Mouse (Mus musculus): ENCODE data around the gene Slc16a8.
"Not testable (repeated sequence)": the region's sequence is repeated elsewhere in the genome, so short reads cannot be mapped to it uniquely, and the experiment has no call there.

The Slc16a8 gene

DNA sequence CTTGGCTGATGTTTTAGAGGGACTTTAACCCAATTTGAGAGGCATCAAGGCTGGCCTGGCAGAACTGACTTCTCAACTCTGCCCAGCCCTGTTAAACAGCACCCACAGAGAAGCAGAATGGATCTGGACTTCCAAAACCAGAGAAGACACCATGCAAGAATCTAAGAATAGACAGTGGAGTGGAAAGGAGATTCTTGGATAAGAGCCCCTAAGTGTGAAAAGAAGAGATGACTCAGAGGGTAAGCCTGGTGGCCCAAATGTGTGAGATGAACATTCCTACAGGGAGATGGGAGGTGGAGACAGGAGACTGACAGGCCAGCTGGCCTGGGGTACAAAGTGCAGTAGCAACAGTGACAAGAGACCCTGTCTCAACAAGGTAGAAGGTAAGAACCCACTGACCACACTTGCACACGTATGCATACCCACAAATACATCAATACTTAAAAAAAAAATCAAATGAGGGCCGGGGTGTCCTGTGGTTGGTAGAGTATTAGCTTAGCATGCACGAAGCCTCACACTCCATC is 8.3 kb upstream of the Slc16a8 start:
- DNase-seq (ENCODE audit: low spot score), result no peak

DNA sequence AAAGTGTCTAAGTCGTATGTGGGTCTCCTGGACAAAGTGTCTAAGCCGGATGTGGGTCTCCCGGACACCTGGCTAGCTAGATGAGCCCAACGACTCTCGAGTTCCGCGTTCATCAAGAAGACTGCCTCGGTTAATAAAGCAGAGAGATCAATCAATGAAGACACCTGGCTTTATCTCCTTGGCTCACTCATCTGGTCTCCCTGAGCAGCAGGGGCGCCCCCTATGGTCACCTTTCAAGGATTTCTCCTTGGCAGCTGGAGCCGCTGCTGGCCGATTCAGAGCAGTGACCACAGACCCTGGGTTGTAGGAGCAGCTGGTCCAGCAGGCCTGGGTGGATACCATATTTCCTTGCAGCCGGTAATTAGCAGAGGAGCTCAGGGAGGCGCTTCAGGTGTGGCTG is 7.8 kb upstream of the Slc16a8 start:
- no peak for DNase-seq (ENCODE audit: low spot score)

DNA sequence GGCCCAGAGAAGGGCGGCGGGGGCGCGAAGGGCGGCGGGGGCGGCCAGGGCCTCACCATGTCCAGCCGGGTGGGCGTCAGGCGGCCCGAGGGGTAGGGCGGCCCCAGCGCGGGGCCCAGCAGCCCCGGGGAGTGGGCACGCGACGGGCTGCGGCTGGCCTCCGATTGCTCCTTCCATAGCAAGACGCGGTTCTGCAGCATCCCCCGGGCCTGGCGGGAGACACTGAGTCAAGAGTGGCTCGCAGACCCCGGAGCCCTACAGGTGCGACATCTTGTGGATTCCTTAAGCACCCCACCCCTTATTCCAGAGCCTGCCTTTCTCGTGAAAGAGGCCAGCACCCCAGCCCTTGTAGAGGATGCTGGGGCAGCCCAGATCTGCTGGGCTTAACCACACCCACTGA is 7.2 kb upstream of the Slc16a8 start:
- no peak for DNase-seq (ENCODE audit: low spot score)

DNA sequence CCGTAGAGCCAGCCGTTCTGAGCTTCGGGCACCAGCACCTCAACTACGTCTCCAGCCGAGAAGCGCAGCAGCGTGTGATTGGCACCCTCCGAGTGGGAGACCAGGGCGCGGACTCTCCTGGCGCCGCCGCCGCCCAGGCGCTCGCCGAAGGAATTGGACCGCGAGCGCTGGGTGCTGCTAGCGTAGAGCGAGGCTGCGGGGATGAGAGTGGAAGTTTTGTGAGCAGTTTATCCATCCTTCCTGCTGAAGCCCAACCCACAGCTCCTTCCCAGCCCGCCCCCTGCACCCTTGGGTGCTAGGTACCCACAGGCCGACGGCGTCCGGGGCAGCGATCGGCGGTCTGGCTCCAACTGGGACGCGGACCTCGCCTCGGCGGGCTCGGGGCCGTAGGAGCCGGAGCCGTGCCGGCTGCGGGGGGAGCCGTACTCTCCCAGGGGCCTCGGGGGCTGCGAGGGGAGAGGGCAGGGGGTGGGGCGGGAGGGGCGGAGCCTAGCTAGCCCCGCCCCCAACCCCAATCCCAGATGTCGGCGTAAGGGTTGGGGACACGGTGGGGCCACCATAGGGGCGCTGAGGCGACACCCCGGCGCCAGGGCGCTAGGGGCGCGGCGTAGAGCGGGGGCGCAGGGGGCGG is 6.6 kb upstream of the Slc16a8 start:
- no peak for DNase-seq (ENCODE audit: low spot score)

DNA sequence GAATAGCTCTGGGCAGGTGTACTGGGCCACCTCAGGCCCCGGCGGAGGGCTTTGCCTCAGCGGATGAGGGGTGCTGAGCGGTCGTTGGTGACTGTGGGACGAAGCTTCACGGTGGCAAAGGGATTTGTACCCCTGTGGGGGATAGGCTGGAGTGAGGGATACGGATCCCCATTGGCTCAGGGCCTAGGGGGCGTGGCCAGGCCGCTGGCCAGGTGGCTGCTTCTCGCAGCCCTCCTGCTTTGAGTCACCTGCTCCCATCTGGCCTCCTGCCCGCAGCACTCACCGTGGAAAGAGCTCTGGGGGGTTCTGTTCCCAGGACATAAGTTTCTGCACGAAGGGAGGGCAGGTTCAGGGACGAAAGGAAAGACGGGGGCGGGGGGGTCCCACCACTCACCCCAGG is 4.0 kb upstream of the Slc16a8 start:
- DNase-seq (ENCODE audit: low spot score), result no peak

DNA sequence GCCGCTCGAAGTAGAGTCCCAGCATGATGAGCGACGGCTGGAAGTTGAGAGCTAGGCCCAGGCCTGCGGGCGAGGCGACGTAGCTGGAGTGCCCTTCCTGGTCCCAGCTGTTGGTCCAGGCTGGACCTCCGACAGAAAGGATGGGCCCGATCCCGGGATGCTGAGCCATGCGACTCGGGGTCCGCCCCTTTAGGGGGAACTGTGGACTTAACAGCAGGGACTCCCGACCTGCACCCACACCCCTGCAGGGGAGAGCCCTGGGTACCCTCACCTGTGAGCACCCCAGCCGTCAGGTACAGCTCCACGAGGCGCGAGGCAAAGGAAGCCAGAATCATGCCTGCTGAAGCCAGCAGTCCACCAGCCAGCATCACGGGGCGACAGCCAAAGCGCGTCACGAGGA is 2.0 kb downstream of the Slc16a8 start:
- no peak for DNase-seq (ENCODE audit: low spot score)

DNA sequence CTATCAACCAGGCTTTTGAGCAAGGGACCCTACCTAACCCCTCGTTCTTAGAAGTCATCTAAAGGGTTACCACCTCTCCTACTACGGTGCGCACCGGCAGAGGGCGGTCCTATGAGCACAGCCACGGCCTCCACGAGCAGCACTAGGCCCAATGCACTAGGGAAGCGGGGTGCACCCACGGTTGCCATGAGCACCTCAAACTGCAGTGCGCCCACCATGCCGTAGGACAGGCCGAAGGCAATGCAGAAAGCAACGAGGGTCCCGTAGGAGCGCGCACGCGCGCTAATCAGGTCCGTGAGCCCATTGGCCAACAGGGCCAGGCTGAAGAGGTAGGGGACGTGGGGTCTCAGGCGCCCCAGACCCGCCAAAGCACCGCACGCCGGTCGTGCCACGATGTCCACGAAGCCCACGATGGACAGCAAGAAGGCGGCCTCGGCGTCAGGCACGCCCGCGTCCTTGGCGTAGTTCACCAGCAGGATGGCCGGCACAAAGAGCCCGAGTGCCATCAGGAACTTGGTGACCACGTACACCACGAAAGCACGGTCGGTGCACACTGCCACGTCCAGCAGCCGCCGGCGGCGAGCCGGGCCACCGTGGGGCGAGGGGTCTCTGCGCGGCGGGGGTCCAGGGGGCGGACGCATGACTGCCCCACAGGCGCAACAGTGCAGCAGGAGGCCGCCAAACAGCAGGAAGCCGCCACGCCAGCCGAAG is 2.6 kb downstream of the Slc16a8 start:
- no peak for DNase-seq (ENCODE audit: low spot score)

DNA sequence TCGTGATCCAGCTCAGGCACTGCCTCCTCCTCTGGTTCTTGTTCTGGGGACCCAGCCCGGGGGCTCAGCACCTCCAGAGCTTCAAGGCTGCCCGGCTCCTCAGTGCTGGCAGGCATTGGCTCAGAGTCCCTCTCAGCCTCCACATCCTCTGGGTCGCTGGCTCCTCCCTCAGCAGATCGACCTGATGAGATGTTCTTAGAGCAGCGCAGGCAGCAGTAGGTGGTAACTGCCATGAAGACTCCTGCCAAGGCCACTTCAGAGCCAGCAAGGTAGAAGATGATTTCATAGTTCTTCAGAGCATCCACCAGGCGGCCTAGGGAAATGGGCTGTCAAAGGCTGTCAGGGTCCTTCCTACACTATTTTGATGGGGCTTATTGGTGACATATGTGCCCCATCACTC is 3.4 kb downstream of the Slc16a8 start:
- DNase-seq (ENCODE audit: low spot score), result no peak

DNA sequence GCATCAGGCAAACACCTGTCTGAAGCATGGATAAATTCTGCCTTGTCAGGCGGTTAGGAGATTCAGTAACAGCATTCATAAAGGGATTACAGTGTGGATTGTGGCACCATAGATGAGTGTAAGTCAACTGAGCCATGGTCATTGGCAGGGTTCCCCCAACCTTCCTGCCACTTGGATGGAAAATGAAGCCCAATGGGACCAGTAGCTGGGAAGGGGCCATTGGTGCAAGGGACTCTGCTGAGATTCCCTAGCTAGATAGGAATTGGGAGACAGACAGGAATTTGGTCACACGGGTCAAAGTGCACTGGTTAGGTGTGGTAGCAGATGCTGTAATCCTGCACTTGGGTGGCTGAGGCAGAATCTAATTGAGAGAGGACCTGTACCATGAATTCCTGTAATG is 4.3 kb downstream of the Slc16a8 start:
- DNase-seq (ENCODE audit: low spot score), result no peak

DNA sequence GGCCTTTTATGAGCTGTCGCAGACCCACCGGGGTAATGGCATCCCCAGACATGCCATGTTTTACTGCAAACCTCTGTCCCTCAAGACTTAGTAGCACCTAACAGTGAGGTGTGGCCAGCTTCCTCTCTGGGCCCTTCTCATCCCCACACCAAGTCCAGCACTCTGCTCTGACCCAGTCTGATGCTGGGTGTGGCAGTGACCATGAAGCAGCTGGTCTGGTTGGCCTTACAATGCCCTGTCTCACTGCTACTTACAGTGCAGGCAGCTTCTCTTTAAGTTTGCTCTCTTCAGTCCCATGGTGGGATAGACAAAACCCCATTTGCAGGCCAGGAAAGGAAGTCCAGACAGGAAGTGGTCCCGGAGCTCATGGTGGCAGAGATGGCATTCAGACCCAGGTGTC is 9.2 kb downstream of the Slc16a8 start:
- DNase-seq (ENCODE audit: low spot score), result no peak

DNA sequence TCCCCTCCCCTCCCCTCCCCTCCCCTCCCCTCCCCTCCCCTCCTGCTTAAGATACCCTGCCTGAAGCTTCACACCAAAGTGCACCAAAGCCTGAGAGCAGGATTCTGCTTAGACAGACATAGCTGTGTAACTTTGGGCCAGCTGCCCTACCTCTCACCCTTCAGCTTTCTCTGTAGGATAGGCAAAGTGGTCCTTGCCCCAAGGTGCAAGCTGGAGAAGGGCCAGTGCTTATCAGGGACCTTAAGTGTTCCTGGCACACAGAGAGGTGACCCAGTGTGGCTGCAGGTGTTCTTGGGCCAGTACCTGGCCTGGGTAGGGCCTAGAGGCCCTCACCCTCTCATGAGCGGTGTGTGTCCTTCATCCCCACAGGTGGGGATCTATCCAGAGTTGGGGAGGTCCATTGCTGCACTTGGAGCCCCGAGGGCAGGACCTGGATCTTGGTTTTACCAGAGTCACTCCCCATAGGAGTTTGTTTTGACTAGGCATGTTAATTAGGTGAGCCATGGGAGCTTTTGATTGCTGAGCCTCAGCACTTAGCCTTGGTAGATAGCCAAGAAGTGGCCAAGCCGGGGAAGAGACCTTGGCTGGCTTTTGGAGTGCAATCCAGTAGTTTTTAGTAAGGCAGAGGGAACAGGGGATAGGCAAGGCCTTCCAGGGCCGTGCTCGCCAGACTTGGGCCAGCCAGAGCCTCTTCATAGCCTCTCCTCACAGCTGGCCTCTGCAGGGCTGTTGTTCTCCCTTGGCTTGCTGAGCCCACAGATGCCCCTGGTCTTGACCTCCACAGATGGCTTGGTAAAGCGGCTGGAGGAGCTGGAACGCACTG is 10.3 kb downstream of the Slc16a8 start:
- DNase-seq (ENCODE audit: low spot score), result no peak

DNA sequence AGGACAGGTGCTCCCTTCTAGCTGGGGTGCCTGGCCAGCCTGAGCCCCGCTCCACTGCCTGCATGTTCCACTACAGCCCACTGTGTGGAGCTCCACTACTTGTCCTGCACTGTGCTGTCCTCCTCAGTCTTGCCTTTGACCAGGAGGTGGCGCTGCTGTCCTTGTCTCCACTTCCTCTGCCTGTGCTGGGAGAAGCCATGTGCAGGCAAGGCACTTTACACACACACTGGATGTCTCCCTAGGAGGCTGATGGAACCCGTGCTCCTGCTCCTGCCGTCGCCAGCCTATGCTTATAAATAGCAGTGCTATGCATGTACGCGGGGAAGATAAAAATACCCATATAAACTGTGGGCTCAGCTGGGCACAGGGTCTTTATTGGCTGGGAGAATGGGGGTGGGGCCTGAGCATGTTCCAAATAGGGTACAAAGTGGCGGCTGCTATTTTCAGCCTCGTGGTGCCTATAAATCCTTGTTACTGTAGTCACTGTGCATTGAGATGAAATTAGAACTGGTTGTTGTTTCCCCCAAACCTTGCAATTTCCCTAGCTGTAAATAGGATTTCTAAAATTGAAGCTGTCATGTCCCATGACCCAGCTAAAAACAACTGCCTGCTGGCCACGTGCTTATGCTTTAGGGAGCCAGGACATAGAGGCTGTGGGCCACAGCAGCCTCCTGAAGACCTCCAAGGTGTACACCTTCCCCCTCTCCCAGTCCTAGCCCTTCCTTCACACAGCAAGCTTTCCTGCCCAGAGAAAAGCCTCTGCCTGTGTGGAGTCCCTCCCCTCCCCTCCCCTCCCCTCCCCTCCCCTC is 11.1 kb downstream of the Slc16a8 start:
- DNase-seq (ENCODE audit: low spot score), result peak; percentile 87

DNA sequence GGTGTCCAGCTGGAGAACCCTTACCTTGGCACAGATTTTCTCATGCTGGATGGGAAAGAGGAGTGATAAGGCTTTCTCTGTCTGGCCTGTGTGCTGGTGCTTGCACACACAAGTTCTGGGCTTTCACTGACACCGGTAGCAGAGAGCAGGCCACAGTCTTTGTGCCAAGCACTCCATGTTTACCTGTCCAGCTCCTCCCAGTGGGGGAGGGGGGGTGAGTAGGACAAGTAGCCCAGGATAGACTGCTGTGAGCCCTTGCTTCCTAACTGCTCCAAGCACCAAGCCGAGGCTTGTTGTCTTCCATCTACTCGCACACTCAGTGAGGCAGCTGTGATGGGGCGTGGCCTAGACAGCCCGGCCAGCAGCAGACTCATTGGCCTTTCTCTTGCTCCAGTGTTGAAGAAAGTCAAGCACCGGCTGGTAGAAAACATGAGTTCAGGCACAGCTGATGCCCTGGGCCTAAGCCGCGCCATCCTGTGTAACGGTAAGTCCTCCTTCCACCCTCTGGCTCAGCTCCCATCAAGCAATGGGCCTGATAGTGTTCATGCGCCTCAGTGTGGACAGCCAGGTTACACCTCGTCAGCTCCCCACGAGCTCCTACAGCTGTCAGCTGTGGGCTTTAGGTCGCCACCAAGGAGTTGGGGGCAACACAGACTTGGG is 11.9 kb downstream of the Slc16a8 start:
- DNase-seq (ENCODE audit: low spot score), result no peak

DNA sequence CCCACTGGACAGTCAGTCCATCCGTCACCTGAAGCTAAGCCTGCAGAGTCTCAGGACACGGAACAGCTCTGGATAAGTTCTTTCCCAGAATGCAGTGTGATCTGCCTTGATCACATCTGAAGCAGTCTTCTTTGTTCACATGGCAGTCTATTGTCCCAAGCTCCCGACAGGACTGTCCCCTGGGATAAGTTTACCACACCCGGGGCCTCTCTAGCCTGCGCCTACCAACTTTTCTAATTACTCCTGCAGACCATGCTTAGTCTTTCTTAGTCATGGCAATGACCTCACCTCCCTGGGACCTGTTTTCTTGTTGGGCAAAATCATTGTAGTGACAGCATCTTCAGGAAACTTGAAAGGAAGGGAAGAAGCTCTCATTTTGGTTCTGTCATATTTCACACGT is 16.5 kb downstream of the Slc16a8 start:
- DNase-seq (ENCODE audit: low spot score), result no peak

DNA sequence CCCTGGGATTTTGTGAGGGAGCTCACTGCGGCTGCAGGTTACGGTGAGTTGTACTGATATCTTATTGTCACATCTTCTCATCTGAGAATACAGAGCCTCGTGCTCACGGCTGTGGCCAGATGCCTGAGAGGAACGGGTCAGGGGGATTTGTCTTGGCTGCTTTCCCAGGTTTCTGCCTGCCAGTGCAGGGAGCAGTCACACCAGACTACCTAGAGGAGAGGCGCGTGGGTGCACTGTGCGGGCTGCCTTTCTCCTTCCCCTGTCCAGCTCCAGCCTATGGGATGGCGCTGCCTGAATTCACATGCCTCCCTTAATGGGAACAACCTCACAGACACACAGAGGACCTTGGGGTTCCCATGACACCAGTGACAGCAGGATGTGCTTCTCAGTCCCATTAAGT is 19.3 kb downstream of the Slc16a8 start:
- DNase-seq (ENCODE audit: low spot score), result no peak

DNA sequence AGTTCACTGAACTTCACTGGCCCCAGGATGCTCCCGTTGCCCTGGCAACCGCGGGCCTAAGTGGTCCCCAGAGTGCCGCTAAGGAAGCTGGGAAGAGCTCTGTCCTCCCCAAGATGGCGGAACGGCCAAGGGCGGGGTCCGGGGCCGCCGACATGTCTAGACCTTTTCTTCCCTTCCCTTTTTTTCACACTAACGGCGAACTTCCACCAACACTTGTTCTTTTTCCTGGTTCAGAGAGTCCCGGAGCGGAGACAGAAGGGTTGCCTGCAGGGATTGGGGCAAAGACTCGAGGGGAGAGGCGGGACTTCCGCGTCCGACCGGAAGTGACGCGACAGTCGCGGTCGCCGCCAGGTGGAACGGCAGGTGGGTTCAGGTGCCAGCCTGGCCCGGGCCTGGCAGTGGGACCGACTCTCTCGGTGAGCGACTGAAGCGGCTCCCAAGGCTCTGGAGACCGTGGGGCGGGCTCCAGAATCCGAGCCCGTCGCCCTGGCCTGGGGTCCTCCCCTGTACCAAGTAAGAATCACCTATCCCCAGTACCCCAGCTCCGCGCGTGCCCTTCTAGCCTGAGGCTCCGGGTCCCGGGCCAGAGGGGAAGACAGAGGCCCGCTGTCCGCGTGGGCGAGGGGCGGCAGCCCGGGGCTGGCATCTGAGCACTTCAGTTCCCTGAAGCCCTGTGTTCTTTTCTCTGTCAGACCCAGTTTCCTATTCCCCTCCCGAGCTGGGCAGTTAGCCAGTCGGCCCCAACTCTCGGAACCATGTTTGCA is 25.3 kb downstream of the Slc16a8 start, which contains the start of the genes Pick1 and Gm49486:
Gene Pick1 (plus strand): TSS at position 116 of the 764 bp plus-strand sequence.
Gene Gm49486 (plus strand): TSS at position 334 of the 764 bp plus-strand sequence.
- peak; percentile 49 for DNase-seq (ENCODE audit: low spot score)

DNA sequence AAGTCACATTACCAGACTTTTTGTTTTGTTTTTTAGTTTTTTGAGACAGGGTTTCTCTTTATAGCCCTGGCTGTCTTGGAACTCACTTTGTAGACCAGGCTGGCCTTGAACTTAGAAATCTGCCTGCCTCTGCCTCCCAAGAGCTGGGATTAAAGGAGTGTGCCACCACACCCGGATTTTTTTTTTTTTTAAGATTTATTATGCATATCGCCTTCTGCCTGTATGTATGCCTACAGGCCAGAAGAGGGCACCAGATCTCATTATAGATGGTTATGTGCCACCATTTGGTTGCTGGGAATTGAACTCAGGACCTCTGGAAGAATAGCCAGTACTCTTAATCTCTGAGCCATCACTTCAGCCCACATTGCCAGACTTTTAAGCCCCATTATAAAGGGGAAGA is 28.8 kb downstream of the Slc16a8 start:
- not testable (repeated sequence) for DNase-seq (ENCODE audit: low spot score)

DNA sequence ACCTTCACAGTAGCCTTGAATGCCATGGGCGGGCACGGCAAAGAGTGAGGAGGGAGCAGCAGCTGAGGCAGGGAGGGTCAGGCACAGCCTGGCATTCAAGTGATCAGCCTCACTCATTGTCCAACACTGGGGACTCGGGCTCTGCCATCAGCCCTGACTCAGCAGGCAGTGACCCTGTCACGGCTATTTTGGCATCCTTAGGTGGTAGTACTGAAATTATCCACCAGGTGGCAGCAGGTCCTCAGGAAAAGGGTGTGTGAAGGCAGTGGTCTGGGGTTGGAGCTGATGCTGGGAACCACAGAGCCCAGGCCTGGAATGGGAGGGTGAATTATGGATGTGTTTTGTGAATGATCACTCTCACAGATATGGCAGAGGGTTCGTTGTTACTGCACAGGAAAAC is 29.9 kb downstream of the Slc16a8 start:
- DNase-seq (ENCODE audit: low spot score), result peak; percentile 53

DNA sequence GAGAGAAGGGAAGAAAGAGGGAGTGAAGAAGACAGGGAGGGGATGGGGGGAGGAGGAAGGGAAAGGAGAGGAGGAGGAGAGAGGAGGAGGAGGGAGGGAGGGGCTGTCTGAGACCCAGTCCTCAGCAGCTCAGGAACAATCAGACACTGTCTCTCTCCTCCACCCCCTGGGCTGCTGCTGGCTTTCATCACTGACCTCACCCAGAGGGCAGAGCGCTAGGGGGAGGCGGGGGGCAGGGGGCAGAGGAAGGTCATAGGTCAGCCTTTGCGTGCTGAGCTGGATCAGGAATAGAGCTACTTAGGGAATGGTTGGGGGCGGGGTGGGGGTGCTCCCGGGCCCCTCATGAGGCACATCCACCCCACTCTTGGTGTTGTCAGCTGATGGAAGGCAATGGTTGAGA is 30.9 kb downstream of the Slc16a8 start:
- no peak for DNase-seq (ENCODE audit: low spot score)

DNA sequence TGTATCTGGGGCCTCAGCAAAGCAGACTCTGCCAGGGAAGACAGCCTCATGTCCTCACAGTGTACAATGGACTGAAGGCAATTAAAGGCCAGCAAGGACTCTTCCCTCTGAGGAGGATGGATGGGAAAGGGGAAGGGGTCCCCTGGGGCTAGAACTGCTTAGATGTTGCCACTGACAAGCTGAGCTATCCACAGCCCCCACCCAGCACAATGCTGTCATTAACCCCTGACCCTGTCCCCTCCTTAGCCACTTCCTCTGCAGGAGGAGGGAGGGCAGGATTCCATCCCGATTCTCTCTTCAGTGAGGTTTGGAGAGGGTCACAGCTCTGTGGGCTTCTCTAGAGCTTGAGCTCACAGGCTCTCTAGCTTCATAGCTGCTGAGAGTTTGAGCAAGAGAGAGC is 35.0 kb downstream of the Slc16a8 start:
- DNase-seq (ENCODE audit: low spot score), result no peak

DNA sequence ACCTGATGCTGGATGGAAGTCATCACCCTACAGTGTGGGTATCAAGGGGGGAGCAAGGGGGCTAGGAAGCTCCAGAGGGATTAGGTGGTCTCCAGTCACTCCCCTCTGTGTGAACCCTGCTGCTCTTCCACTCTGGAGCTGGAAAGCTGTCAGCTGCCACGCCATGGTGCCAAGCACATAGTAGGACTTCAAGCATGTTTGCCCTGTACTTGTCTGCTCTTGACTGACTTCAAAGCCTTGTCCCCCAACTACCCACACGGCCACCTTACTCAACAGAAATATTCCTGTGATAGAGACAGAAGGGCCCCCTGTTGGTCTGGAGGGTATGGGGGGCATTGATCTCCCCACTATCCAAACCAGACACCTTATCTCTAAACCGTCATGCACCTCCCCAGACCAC is 38.4 kb downstream of the Slc16a8 start:
- DNase-seq (ENCODE audit: low spot score), result no peak

Data from urinary bladder, postnatal 10 days (tissue).